Mouse (Mus musculus): Measurements from ENCODE around the gene Mylk3. TPM values are rescaled to one million over a fixed set of nuclear protein-coding genes. Genes with fewer than 3 reads are reported as not detected.

Gene Mylk3
- polyA plus RNA-seq, 1 experiment = 7.2 TPM

- no peak for TF ChIP-seq POLR2A (IDR thresholded peaks at IDR 0.05; ENCODE audit: borderline replicate concordance, extremely low read depth, low read depth, low read length)
- no peak for TF ChIP-seq CTCF (IDR thresholded peaks at IDR 0.05; ENCODE audit: insufficient read depth, low read length)
- DNase-seq = no peak
- 84% methylated on average over 6 of the region's 6 CpGs for WGBS
- Histone ChIP-seq H3K4me1 (ENCODE audit: control insufficient read depth, insufficient read depth, low read length) (no peaks in the 10 kb centered on the region), H3K4me3 (replicated peaks; ENCODE audit: extremely low read depth, low read depth, low read length) (no peak overlapping the region)
Measured at GRCm38 (mm10) chr8:85393199-85393598, 7.1 kb upstream of the Mylk3 start.

- 65% methylated on average over 1 of the region's 1 CpGs for WGBS
- no peak overlapping the region for H3K4me3 ChIP-seq (replicated peaks; ENCODE audit: extremely low read depth, low read depth, low read length)
- no peak for DNase-seq
- no peak for TF ChIP-seq POLR2A (IDR thresholded peaks at IDR 0.05; ENCODE audit: borderline replicate concordance, extremely low read depth, low read depth, low read length)
- no peak for TF ChIP-seq CTCF (IDR thresholded peaks at IDR 0.05; ENCODE audit: insufficient read depth, low read length)
- no peaks in the 10 kb centered on the region for H3K4me1 ChIP-seq (ENCODE audit: control insufficient read depth, insufficient read depth, low read length)
Measured at GRCm38 (mm10) chr8:85391438-85391837, 5.3 kb upstream of the Mylk3 start.

- WGBS = 50% methylated on average over 4 of the region's 4 CpGs
- no peak overlapping the region for H3K4me3 ChIP-seq (replicated peaks; ENCODE audit: extremely low read depth, low read depth, low read length)
- TF ChIP-seq CTCF (IDR thresholded peaks at IDR 0.05; ENCODE audit: insufficient read depth, low read length) = no peak
- no peak for TF ChIP-seq POLR2A (IDR thresholded peaks at IDR 0.05; ENCODE audit: borderline replicate concordance, extremely low read depth, low read depth, low read length)
- H3K4me1 ChIP-seq (ENCODE audit: control insufficient read depth, insufficient read depth, low read length) = peaks cover 14% of the 10 kb centered on the region
- no peak for DNase-seq
Measured at GRCm38 (mm10) chr8:85381926-85382325, 4.2 kb downstream of the Mylk3 start.

GRCm38 (mm10) chr8:85380824-85381209 is 5.3 kb downstream of the Mylk3 start:
- peaks cover 14% of the 10 kb centered on the region for H3K4me1 ChIP-seq (ENCODE audit: control insufficient read depth, insufficient read depth, low read length)
- no peak for TF ChIP-seq POLR2A (IDR thresholded peaks at IDR 0.05; ENCODE audit: borderline replicate concordance, extremely low read depth, low read depth, low read length)
- TF ChIP-seq CTCF (IDR thresholded peaks at IDR 0.05; ENCODE audit: insufficient read depth, low read length) = no peak
- H3K4me3 ChIP-seq (replicated peaks; ENCODE audit: extremely low read depth, low read depth, low read length) = no peak overlapping the region
- WGBS = 30% methylated on average over 8 of the region's 8 CpGs
- peak; percentile 49 for DNase-seq

GRCm38 (mm10) chr8:85380123-85380823 is 5.9 kb downstream of the Mylk3 start:
- 66% methylated on average over 10 of the region's 10 CpGs for WGBS
- Histone ChIP-seq H3K4me1 (ENCODE audit: control insufficient read depth, insufficient read depth, low read length) (peaks cover 14% of the 10 kb centered on the region), H3K4me3 (replicated peaks; ENCODE audit: extremely low read depth, low read depth, low read length) (no peak overlapping the region)
- TF ChIP-seq CTCF (IDR thresholded peaks at IDR 0.05; ENCODE audit: insufficient read depth, low read length) (no peak), POLR2A (IDR thresholded peaks at IDR 0.05; ENCODE audit: borderline replicate concordance, extremely low read depth, low read depth, low read length) (no peak)
- no peak for DNase-seq

- Histone ChIP-seq H3K4me1 (ENCODE audit: control insufficient read depth, insufficient read depth, low read length) (peaks cover 14% of the 10 kb centered on the region), H3K4me3 (replicated peaks; ENCODE audit: extremely low read depth, low read depth, low read length) (no peak overlapping the region)
- peak; percentile 42 for DNase-seq
- no peak for TF ChIP-seq POLR2A (IDR thresholded peaks at IDR 0.05; ENCODE audit: borderline replicate concordance, extremely low read depth, low read depth, low read length)
- TF ChIP-seq CTCF (IDR thresholded peaks at IDR 0.05; ENCODE audit: insufficient read depth, low read length) = no peak
- 40% methylated on average over 2 of the region's 2 CpGs for WGBS
Measured at GRCm38 (mm10) chr8:85379142-85379781, 6.9 kb downstream of the Mylk3 start.

GRCm38 (mm10) chr8:85376516-85376915 is 9.6 kb downstream of the Mylk3 start:
- peaks cover 14% of the 10 kb centered on the region for H3K4me1 ChIP-seq (ENCODE audit: control insufficient read depth, insufficient read depth, low read length)
- 48% methylated on average over 3 of the region's 3 CpGs for WGBS

GRCm38 (mm10) chr8:85374286-85374685 is 11.9 kb downstream of the Mylk3 start:
- TF ChIP-seq CTCF (IDR thresholded peaks at IDR 0.05; ENCODE audit: insufficient read depth, low read length) (no peak), POLR2A (IDR thresholded peaks at IDR 0.05; ENCODE audit: borderline replicate concordance, extremely low read depth, low read depth, low read length) (no peak)

More at GRCm38 (mm10) chr8:85376516-85376915, 9.6 kb downstream of the Mylk3 start:
- TF ChIP-seq POLR2A (IDR thresholded peaks at IDR 0.05; ENCODE audit: borderline replicate concordance, extremely low read depth, low read depth, low read length) (no peak), CTCF (IDR thresholded peaks at IDR 0.05; ENCODE audit: insufficient read depth, low read length) (no peak)
- DNase-seq = no peak
- H3K4me3 ChIP-seq (replicated peaks; ENCODE audit: extremely low read depth, low read depth, low read length) = no peak overlapping the region

GRCm38 (mm10) chr8:85373435-85374039 is 12.6 kb downstream of the Mylk3 start:
- H3K4me3 ChIP-seq (replicated peaks; ENCODE audit: extremely low read depth, low read depth, low read length) = no peak overlapping the region
- WGBS = 43% methylated on average over 5 of the region's 5 CpGs
- no peaks in the 10 kb centered on the region for H3K4me1 ChIP-seq (ENCODE audit: control insufficient read depth, insufficient read depth, low read length)
- no peak for DNase-seq
- no peak for TF ChIP-seq POLR2A (IDR thresholded peaks at IDR 0.05; ENCODE audit: borderline replicate concordance, extremely low read depth, low read depth, low read length)
- no peak for TF ChIP-seq CTCF (IDR thresholded peaks at IDR 0.05; ENCODE audit: insufficient read depth, low read length)

More at GRCm38 (mm10) chr8:85374286-85374685, 11.9 kb downstream of the Mylk3 start:
- no peak overlapping the region for H3K4me3 ChIP-seq (replicated peaks; ENCODE audit: extremely low read depth, low read depth, low read length)
- DNase-seq = no peak
- peaks cover 1% of the 10 kb centered on the region for H3K4me1 ChIP-seq (ENCODE audit: control insufficient read depth, insufficient read depth, low read length)
- WGBS = 46% methylated on average over 4 of the region's 4 CpGs

Measured in lung, adult 2 months (tissue).